Mouse (Mus musculus): ENCODE measurements around the gene Rbm6.

DNA sequence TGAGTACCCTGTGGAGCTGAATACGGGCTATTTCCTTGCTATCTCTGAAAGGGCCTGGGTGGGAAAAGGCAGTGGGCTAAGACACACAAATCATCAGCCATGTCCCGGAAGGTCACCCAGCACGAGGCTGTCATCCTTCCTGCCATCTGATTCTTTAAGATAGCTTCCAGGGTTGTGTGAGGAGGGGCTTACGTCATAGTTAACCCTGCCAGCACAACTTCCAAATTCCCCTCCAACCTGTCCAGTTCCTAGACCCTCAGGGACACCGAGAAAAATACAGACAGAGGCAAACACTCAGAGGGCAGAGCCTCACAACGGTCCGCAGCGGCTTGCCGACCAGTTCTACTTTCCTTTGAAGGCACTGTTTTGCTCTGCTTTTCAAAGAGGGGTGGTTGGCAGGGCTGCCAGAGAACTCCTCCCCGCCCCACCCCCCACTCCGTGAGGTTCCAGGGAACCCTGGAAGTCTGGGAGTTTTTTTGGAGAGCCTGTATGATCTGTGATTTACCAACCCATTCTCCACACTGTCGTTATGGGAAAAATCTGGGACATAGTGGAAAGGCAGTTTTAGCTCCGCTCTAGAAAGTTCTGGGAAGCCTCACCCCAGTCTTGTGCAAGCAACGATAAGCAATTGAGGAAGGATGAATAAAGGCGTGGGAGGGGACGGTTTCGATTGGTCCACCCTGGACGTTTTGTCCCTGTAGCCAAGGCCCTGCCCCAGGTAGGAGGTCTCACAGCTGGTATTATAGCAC is 35.5 kb upstream of the Rbm6 start:
- TF ChIP-seq CTCF (IDR thresholded peaks at IDR 0.05; ENCODE audit: extremely low read depth, insufficient read length, insufficient replicate concordance, low read depth, low read length) (no peak), POLR2A (IDR thresholded peaks at IDR 0.05; ENCODE audit: low read depth, low read length) (peak; percentile 19; the same call in 1 of the 2 replicates)
